Mouse (Mus musculus): ENCODE measurements around the gene Cbr2. TPM values are rescaled to one million over a fixed set of nuclear protein-coding genes. Genes with fewer than 3 reads are reported as not detected.
A peak's percentile ranks its signal among the peaks of the same experiment; 100 is the strongest.

Cbr2 gene
- polyA plus RNA-seq, 1 experiment, result 51.7 TPM

DNA sequence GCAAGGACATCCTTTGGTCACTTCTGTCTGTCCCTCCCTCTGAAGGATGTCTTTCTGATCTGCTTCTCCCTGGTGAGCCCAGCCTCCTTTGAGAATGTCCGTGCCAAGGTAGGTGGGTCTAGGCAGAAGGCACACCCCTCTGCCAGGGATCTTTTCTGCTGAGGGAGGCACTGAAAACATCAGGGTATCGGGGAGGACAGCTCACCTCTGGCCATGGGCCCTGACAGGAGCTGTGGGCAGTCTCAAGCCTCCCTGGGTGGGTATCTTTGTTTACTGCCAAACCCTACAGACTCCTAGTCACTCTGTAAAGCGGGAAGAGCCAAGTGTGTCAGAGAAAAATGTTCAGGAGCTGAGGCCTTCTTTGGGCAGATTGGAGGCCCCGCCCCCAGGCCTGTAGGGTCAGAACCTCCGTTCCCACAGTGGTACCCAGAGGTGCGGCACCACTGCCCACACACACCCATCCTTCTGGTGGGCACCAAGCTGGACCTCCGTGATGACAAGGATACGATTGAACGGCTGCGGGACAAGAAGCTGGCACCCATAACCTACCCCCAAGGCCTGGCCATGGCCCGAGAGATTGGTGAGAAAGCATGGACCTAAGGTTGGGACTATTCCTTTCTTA lies 9.0 kb downstream of the Cbr2 start:
- no peak overlapping the region for H3K4me3 ChIP-seq (ENCODE audit: insufficient read depth, poor library complexity, severe bottlenecking)
- no peaks in the 10 kb centered on the region for H3K79me2 ChIP-seq (ENCODE audit: control insufficient read depth, insufficient read depth)
- H3ac ChIP-seq (ENCODE audit: control insufficient read depth, insufficient read length, low read depth), result no peak overlapping the region
- no peaks in the 10 kb centered on the region for H3K27me3 ChIP-seq (ENCODE audit: control insufficient read depth, insufficient read depth, insufficient read length)
- TF ChIP-seq MAX (IDR thresholded peaks at IDR 0.05), result no peak
- no peak for TF ChIP-seq USF1 (IDR thresholded peaks at IDR 0.05; ENCODE audit: low read depth)
- no peak for TF ChIP-seq CEBPB (IDR thresholded peaks at IDR 0.05; ENCODE audit: low read depth)
- TF ChIP-seq MYOD1 (IDR thresholded peaks at IDR 0.05; ENCODE audit: control insufficient read depth, insufficient read length, low read depth), result no peak
- TF ChIP-seq MYOG (IDR thresholded peaks at IDR 0.05; ENCODE audit: control insufficient read depth, extremely low read depth, insufficient read length), result no peak
- TF ChIP-seq CTCF (IDR thresholded peaks at IDR 0.05; ENCODE audit: control insufficient read depth, insufficient read depth, insufficient read length), result no peak
- no peak for TF ChIP-seq FOSL1 (IDR thresholded peaks at IDR 0.05; ENCODE audit: insufficient read depth, low read length, poor library complexity, severe bottlenecking)
- peaks cover 7% of the 10 kb centered on the region for H3K36me3 ChIP-seq (ENCODE audit: control insufficient read depth, insufficient read depth)
- no peaks in the 10 kb centered on the region for H3K79me3 ChIP-seq (ENCODE audit: low read depth)

DNA sequence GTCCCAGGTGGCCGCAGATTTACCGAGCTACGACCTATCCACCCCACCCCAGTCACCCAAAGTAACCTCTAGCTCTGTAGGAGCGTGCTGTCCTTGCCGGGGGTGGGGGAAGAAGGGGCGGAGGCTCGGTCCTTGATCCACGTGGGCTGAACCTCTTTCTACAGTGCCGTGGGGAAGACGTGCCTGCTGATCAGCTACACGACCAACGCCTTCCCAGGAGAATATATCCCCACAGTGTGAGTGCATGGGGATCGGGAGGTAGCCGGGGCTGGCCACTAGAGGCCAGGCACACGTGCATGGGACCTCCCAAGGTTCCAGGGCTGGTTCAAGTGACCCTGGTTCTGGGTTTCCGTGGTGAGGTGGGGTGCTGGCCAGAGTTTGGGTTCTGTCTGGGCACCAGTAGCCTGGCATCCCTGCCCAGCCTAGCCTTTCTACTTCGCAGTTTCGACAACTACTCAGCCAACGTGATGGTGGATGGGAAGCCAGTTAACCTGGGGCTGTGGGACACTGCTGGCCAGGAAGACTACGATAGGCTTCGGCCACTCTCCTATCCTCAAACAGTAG lies 9.8 kb downstream of the Cbr2 start:
- H3K4me3 ChIP-seq (ENCODE audit: insufficient read depth, poor library complexity, severe bottlenecking), result no peak overlapping the region
- peaks cover 14% of the 10 kb centered on the region for H3K36me3 ChIP-seq (ENCODE audit: control insufficient read depth, insufficient read depth)
- H3K79me2 ChIP-seq (ENCODE audit: control insufficient read depth, insufficient read depth), result no peaks in the 10 kb centered on the region
- no peak overlapping the region for H3ac ChIP-seq (ENCODE audit: control insufficient read depth, insufficient read length, low read depth)
- H3K79me3 ChIP-seq (ENCODE audit: low read depth), result no peaks in the 10 kb centered on the region
- no peak for TF ChIP-seq FOSL1 (IDR thresholded peaks at IDR 0.05; ENCODE audit: insufficient read depth, low read length, poor library complexity, severe bottlenecking)
- no peak for TF ChIP-seq CEBPB (IDR thresholded peaks at IDR 0.05; ENCODE audit: low read depth)
- no peak for TF ChIP-seq MYOD1 (IDR thresholded peaks at IDR 0.05; ENCODE audit: control insufficient read depth, insufficient read length, low read depth)
- TF ChIP-seq USF1 (IDR thresholded peaks at IDR 0.05; ENCODE audit: low read depth), result no peak
- TF ChIP-seq MYOG (IDR thresholded peaks at IDR 0.05; ENCODE audit: control insufficient read depth, extremely low read depth, insufficient read length), result no peak
- TF ChIP-seq CTCF (IDR thresholded peaks at IDR 0.05; ENCODE audit: control insufficient read depth, insufficient read depth, insufficient read length), result no peak
- TF ChIP-seq MAX (IDR thresholded peaks at IDR 0.05), result no peak
- no peaks in the 10 kb centered on the region for H3K27me3 ChIP-seq (ENCODE audit: control insufficient read depth, insufficient read depth, insufficient read length)

DNA sequence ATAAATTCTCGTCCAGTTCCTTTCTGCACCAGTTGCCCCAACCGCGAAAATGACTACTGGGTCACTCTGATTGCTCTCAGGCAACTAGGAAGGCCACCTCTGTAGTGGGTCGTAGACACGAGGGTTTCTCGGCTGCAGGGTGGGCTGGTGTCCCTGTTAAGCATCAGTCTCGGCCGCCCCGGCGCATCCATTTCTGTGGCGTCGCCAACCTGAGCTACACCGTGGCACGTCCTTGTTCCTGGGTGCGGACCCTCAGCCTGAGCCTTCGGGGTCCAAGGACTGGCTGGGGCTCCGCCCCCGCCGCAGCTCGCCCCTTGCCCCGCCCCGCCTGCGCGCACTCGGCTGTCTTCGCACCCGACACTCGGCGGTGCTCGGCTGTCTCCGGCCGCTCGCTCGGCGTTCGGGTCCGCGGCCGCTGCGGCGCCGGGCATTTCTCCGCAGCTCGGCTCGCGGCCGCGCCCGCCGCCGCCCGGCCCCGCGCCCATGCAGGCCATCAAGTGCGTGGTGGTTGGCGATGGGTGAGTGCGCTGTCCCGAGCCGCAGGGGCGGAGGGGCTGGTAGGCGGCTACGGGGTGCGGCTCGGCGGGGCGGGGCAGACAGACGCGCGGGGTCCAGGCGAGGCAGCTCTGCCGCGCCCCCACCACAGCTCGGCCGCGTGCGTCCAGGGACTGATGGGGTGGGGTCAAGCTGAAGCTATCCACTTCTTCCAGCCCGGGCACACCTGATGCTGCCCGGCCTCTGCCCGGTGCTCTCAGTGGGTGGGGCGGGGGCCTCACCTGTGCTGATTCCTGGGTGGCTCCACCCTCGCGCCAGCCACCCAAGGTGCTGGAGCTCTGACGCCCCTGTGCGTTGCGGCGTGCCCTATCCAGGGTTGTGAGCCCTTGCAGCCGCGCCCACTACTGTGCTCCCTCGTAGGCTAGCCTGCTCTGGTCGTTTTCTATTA lies 10.5 kb downstream of the Cbr2 start, which contains the start of gene Rac3:
Gene Rac3 (plus strand): TSS at position 347 of the 943 bp plus-strand sequence.
- H3K36me3 ChIP-seq (ENCODE audit: control insufficient read depth, insufficient read depth), result peaks cover 18% of the 10 kb centered on the region
- no peaks in the 10 kb centered on the region for H3K79me2 ChIP-seq (ENCODE audit: control insufficient read depth, insufficient read depth)
- TF ChIP-seq USF1 (IDR thresholded peaks at IDR 0.05; ENCODE audit: low read depth) (no peak), MYOG (IDR thresholded peaks at IDR 0.05; ENCODE audit: control insufficient read depth, extremely low read depth, insufficient read length) (no peak), CTCF (IDR thresholded peaks at IDR 0.05; ENCODE audit: control insufficient read depth, insufficient read depth, insufficient read length) (no peak), CEBPB (IDR thresholded peaks at IDR 0.05; ENCODE audit: low read depth) (no peak)
- H3ac ChIP-seq (ENCODE audit: control insufficient read depth, insufficient read length, low read depth), result peak within 1 kb of the TSS; percentile 42
- H3K79me3 ChIP-seq (ENCODE audit: low read depth), result no peaks in the 10 kb centered on the region
- no peaks in the 10 kb centered on the region for H3K27me3 ChIP-seq (ENCODE audit: control insufficient read depth, insufficient read depth, insufficient read length)
- no peak within 1 kb of the TSS for H3K4me3 ChIP-seq (ENCODE audit: insufficient read depth, poor library complexity, severe bottlenecking)

DNA sequence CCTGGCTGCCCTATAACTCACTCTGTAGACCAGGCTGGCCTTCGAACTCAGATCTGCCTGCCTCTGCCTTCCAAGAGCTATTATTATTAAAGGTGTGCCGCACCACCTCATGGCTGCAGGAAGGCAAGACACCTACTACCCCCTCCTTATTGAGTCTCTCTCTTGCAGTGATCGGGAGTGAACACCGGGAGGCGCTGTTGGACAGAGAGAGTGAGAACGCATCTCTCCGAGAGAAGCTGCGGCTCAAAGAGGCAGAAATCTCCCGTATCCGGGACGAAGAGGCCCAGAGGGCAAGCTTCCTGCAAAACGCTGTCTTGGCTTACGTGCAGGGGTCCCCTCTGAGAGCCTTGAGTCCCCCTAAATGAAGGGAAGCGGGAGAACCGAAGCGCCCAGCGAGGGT lies 11.5 kb downstream of the Cbr2 start:
- no peak overlapping the region for H3K4me3 ChIP-seq (ENCODE audit: insufficient read depth, poor library complexity, severe bottlenecking)
- no peaks in the 10 kb centered on the region for H3K79me2 ChIP-seq (ENCODE audit: control insufficient read depth, insufficient read depth)
- no peak overlapping the region for H3ac ChIP-seq (ENCODE audit: control insufficient read depth, insufficient read length, low read depth)
- no peaks in the 10 kb centered on the region for H3K79me3 ChIP-seq (ENCODE audit: low read depth)
- no peak for TF ChIP-seq MYOD1 (IDR thresholded peaks at IDR 0.05; ENCODE audit: control insufficient read depth, insufficient read length, low read depth)
- no peak for TF ChIP-seq MAX (IDR thresholded peaks at IDR 0.05)
- no peak for TF ChIP-seq FOSL1 (IDR thresholded peaks at IDR 0.05; ENCODE audit: insufficient read depth, low read length, poor library complexity, severe bottlenecking)
- no peak for TF ChIP-seq USF1 (IDR thresholded peaks at IDR 0.05; ENCODE audit: low read depth)
- no peak for TF ChIP-seq CEBPB (IDR thresholded peaks at IDR 0.05; ENCODE audit: low read depth)
- no peak for TF ChIP-seq MYOG (IDR thresholded peaks at IDR 0.05; ENCODE audit: control insufficient read depth, extremely low read depth, insufficient read length)
- TF ChIP-seq CTCF (IDR thresholded peaks at IDR 0.05; ENCODE audit: control insufficient read depth, insufficient read depth, insufficient read length), result peak; percentile 79
- peaks cover 23% of the 10 kb centered on the region for H3K36me3 ChIP-seq (ENCODE audit: control insufficient read depth, insufficient read depth)
- H3K27me3 ChIP-seq (ENCODE audit: control insufficient read depth, insufficient read depth, insufficient read length), result no peaks in the 10 kb centered on the region

DNA sequence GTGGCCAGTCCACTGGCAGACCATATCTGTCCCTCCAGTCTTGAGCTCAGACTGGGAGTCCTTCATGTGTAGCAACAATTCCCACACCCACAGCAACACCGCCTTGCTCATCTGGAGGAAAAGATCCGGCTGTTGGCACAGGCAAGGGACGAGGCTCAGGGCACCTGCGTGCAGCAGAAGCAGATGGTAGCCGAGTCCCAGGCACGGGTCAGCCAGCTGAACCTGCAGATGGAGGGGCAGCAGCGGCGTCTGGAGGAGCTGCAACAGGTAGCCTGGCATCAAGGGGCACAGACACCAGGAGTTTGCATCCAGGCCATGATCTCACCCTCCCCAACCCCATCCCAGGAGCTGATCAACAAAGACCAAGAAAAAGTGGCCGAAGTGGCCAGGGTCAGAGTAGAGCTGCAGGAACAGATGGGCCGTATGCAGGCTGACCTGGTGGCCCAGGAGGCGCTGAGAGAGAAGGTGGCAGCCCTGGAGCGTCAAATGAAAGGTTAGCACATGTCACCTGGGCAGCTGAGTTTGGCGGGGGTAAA lies 12.0 kb downstream of the Cbr2 start:
- Histone ChIP-seq H3K36me3 (ENCODE audit: control insufficient read depth, insufficient read depth) (peaks cover 23% of the 10 kb centered on the region), H3K4me3 (ENCODE audit: insufficient read depth, poor library complexity, severe bottlenecking) (no peak overlapping the region), H3ac (ENCODE audit: control insufficient read depth, insufficient read length, low read depth) (no peak overlapping the region), H3K27me3 (ENCODE audit: control insufficient read depth, insufficient read depth, insufficient read length) (no peaks in the 10 kb centered on the region), H3K79me3 (ENCODE audit: low read depth) (no peaks in the 10 kb centered on the region), H3K79me2 (ENCODE audit: control insufficient read depth, insufficient read depth) (no peaks in the 10 kb centered on the region)
- no peak for TF ChIP-seq MYOG (IDR thresholded peaks at IDR 0.05; ENCODE audit: control insufficient read depth, extremely low read depth, insufficient read length)

Measured in C2C12 (cell line).